Mouse (Mus musculus) heart, embryonic 15.5 days (tissue): ENCODE results near the gene Coq6. TPM values are rescaled to one million over a fixed set of nuclear protein-coding genes. Genes with fewer than 3 reads are reported as not detected.
A peak's percentile ranks its signal among the peaks of the same experiment; 100 is the strongest.
"Not testable (repeated sequence)": the region's sequence is repeated elsewhere in the genome, so short reads cannot be mapped to it uniquely, and the experiment has no call there.

Source experiments
- ATAC-seq: fragments of 200-750 bp; cut with Nextera tagmentation; replicated peaks from 2 replicates; pipeline ENCODE4 v1.8.0; 2017; ENCODE audit warnings: low read depth, moderate TSS enrichment; ENCODE audit not compliant: insufficient number of reproducible peaks, insufficient read depth, low FRiP score
- H3K27ac ChIP-seq: fragments of 300-500 bp; sonication (generic); 2 replicates; pipeline ENCODE4 v1.5.1; 2015; ENCODE audit warnings: mild to moderate bottlenecking, inconsistent platforms
- H3K27me3 ChIP-seq: fragments of 300-500 bp; sonication (generic); 2 replicates; pipeline ENCODE4 v1.6.1; 2015; ENCODE audit warnings: inconsistent platforms
- H3K36me3 ChIP-seq: fragments of 300-500 bp; sonication (generic); 2 replicates; pipeline ENCODE4 v1.6.1; 2015; ENCODE audit warnings: mild to moderate bottlenecking, inconsistent platforms
- H3K4me1 ChIP-seq: fragments of 300-500 bp; sonication (generic); replicated peaks from 2 replicates; pipeline ENCODE4 v1.6.1; 2015; ENCODE audit warnings: inconsistent platforms
- H3K4me2 ChIP-seq: fragments of 300-500 bp; sonication (generic); 2 replicates; pipeline ENCODE4 v1.6.1; 2015; ENCODE audit warnings: inconsistent platforms, mild to moderate bottlenecking, moderate library complexity
- H3K4me3 ChIP-seq: fragments of 300-500 bp; sonication (generic); 2 replicates; pipeline ENCODE4 v1.5.1; 2015; ENCODE audit warnings: mild to moderate bottlenecking, inconsistent platforms
- H3K9ac ChIP-seq: fragments of 300-500 bp; sonication (generic); 2 replicates; pipeline ENCODE4 v1.6.1; 2015; ENCODE audit warnings: mild to moderate bottlenecking, inconsistent platforms
- H3K9me3 ChIP-seq: fragments of 300-500 bp; sonication (generic); replicated peaks from 2 replicates; pipeline ENCODE4 v1.6.1; 2016; ENCODE audit warnings: inconsistent platforms
- WGBS: fragments of 180-500 bp; shearing (Covaris S2); methylation state at CpG from one replicate; pipeline ENCODE4 v1.1.7; 2015; ENCODE audit warnings: mixed read lengths; 5-methylcytosine and 5-hydroxymethylcytosine counted together
- polyA plus RNA-seq: library from polyadenylated mRNA; unstranded; fragments of >200 nt; fragmentation: Nextera tagmentation; extraction: Ambion mirVana; gene quantifications from 2 replicates; pipeline ENCODE4 v1.2.1, GENCODE M21; 2015

Coq6 gene
- polyA plus RNA-seq, result 73.7 and 77.7 TPM in 2 replicates

- H3K36me3 ChIP-seq, result peaks cover 7% of the 10 kb centered on the region
- peaks cover 30% of the 10 kb centered on the region for H3K4me1 ChIP-seq
- peak within 1 kb of the TSS; percentile 76 for H3K4me2 ChIP-seq
- no peaks in the 10 kb centered on the region for H3K27me3 ChIP-seq
- peak within 1 kb of the TSS; percentile 75 for H3K4me3 ChIP-seq
- H3K9ac ChIP-seq, result peak within 1 kb of the TSS; percentile 80
- ATAC-seq, result peak; percentile 96
- WGBS, result under 1% methylated on average over 51 of the region's 51 CpGs
- no peaks in the 10 kb centered on the region for H3K9me3 ChIP-seq
- H3K27ac ChIP-seq, result peak within 1 kb of the TSS; percentile 68
Observed at GRCm38 (mm10) chr12:84361555-84362489, at the start of gene Coq6, which contains the start of gene Fam161b. Gene Coq6 (plus strand): TSS chr12:84361657. Gene Fam161b (minus strand): TSS chr12:84361833.

GRCm38 (mm10) chr12:84316006-84316405, 45.5 kb upstream of the Coq6 start:
- H3K9me3 ChIP-seq, result no peaks in the 10 kb centered on the region
- H3K4me2 ChIP-seq, result peak overlapping the region; percentile 84
- H3K4me1 ChIP-seq, result peaks cover 20% of the 10 kb centered on the region
- H3K27me3 ChIP-seq, result no peaks in the 10 kb centered on the region
- H3K36me3 ChIP-seq, result peaks cover 12% of the 10 kb centered on the region; the same call in 1 of the 2 replicates
- H3K9ac ChIP-seq, result peak overlapping the region; percentile 98
- WGBS, result 25% methylated on average over 7 of the region's 7 CpGs
- ATAC-seq, result no peak
- H3K27ac ChIP-seq, result peak overlapping the region; percentile 99
- H3K4me3 ChIP-seq, result peak overlapping the region; percentile 98

GRCm38 (mm10) chr12:84316721-84317621, 44.5 kb upstream of the Coq6 start, which contains the start of gene Zfp410:
Gene Zfp410 (plus strand): TSS chr12:84316852.
- Histone ChIP-seq H3K27me3 (no peaks in the 10 kb centered on the region), H3K27ac (peak within 1 kb of the TSS; percentile 99), H3K4me3 (peak within 1 kb of the TSS; percentile 98), H3K4me2 (peak within 1 kb of the TSS; percentile 84), H3K4me1 (peaks cover 23% of the 10 kb centered on the region), H3K9ac (peak within 1 kb of the TSS; percentile 98), H3K9me3 (no peaks in the 10 kb centered on the region), H3K36me3 (peaks cover 12% of the 10 kb centered on the region; the same call in 1 of the 2 replicates)
- ATAC-seq, result peak; percentile 93
- under 1% methylated on average over 77 of the region's 77 CpGs for WGBS

GRCm38 (mm10) chr12:84327111-84327512, 34.3 kb upstream of the Coq6 start:
- no peaks in the 10 kb centered on the region for H3K27me3 ChIP-seq
- peaks cover 52% of the 10 kb centered on the region for H3K36me3 ChIP-seq
- H3K4me3 ChIP-seq, result no peak overlapping the region
- H3K4me1 ChIP-seq, result peaks cover 16% of the 10 kb centered on the region
- WGBS, result 25% methylated on average over 4 of the region's 4 CpGs
- H3K9me3 ChIP-seq, result no peaks in the 10 kb centered on the region
- peak; percentile 84 for ATAC-seq
- H3K27ac ChIP-seq, result peak overlapping the region; percentile 74
- no peak overlapping the region for H3K9ac ChIP-seq
- no peak overlapping the region for H3K4me2 ChIP-seq

GRCm38 (mm10) chr12:84336963-84337625, 24.4 kb upstream of the Coq6 start:
- ATAC-seq, result no peak
- Histone ChIP-seq H3K27ac (no peak overlapping the region), H3K27me3 (no peaks in the 10 kb centered on the region), H3K36me3 (peaks cover 82% of the 10 kb centered on the region), H3K9ac (no peak overlapping the region), H3K4me1 (no peaks in the 10 kb centered on the region), H3K9me3 (no peaks in the 10 kb centered on the region), H3K4me2 (no peak overlapping the region), H3K4me3 (no peak overlapping the region)
- 86% methylated on average over 11 of the region's 11 CpGs for WGBS

- peaks cover 39% of the 10 kb centered on the region for H3K36me3 ChIP-seq
- no peaks in the 10 kb centered on the region for H3K4me1 ChIP-seq
- no peak overlapping the region for H3K9ac ChIP-seq
- H3K27ac ChIP-seq, result no peak overlapping the region
- ATAC-seq, result no peak
- H3K4me3 ChIP-seq, result no peak overlapping the region
- no peaks in the 10 kb centered on the region for H3K9me3 ChIP-seq
- 53% methylated on average over 2 of the region's 2 CpGs for WGBS
- H3K27me3 ChIP-seq, result no peaks in the 10 kb centered on the region
- no peak overlapping the region for H3K4me2 ChIP-seq
Observed at GRCm38 (mm10) chr12:84347192-84347591, 14.3 kb upstream of the Coq6 start.

- not testable (repeated sequence) for H3K36me3 ChIP-seq, H3K4me3 ChIP-seq, H3K9ac ChIP-seq, H3K27me3 ChIP-seq, ATAC-seq, H3K27ac ChIP-seq, H3K4me2 ChIP-seq, H3K9me3 ChIP-seq
- WGBS, result 73% methylated on average over 2 of the region's 2 CpGs
- peaks cover 21% of the 10 kb centered on the region for H3K4me1 ChIP-seq
Observed at GRCm38 (mm10) chr12:84358699-84359098, 2.8 kb upstream of the Coq6 start.

- Histone ChIP-seq H3K27ac (no peak overlapping the region), H3K36me3 (peaks cover 12% of the 10 kb centered on the region), H3K27me3 (no peaks in the 10 kb centered on the region), H3K4me1 (peaks cover 30% of the 10 kb centered on the region), H3K9me3 (no peaks in the 10 kb centered on the region), H3K4me3 (peak overlapping the region; percentile 75), H3K4me2 (peak overlapping the region; percentile 76), H3K9ac (no peak overlapping the region)
- 41% methylated on average over 2 of the region's 2 CpGs for WGBS
- ATAC-seq, result no peak
Observed at GRCm38 (mm10) chr12:84362872-84363271, 1.4 kb downstream of the Coq6 start.

- Histone ChIP-seq H3K4me1 (peaks cover 30% of the 10 kb centered on the region), H3K4me3 (no peak overlapping the region), H3K9me3 (no peaks in the 10 kb centered on the region), H3K4me2 (peak overlapping the region; percentile 16), H3K27ac (peak overlapping the region; percentile 11; the same call in 1 of the 2 replicates), H3K27me3 (no peaks in the 10 kb centered on the region), H3K36me3 (peaks cover 26% of the 10 kb centered on the region), H3K9ac (no peak overlapping the region)
- no peak for ATAC-seq
- WGBS, result 67% methylated on average over 9 of the region's 9 CpGs
Observed at GRCm38 (mm10) chr12:84364291-84364690, 2.8 kb downstream of the Coq6 start.

GRCm38 (mm10) chr12:84365137-84365536, 3.7 kb downstream of the Coq6 start:
- ATAC-seq, result no peak
- H3K4me1 ChIP-seq, result peaks cover 27% of the 10 kb centered on the region
- H3K27ac ChIP-seq, result no peak overlapping the region
- no peaks in the 10 kb centered on the region for H3K27me3 ChIP-seq
- H3K36me3 ChIP-seq, result peaks cover 34% of the 10 kb centered on the region
- no peak overlapping the region for H3K9ac ChIP-seq
- H3K9me3 ChIP-seq, result no peaks in the 10 kb centered on the region
- no peak overlapping the region for H3K4me3 ChIP-seq
- WGBS, result 91% methylated on average over 6 of the region's 6 CpGs
- H3K4me2 ChIP-seq, result no peak overlapping the region
